Mouse (Mus musculus): ENCODE results near the gene Map3k3. TPM values are rescaled to one million over a fixed set of nuclear protein-coding genes. Genes with fewer than 3 reads are reported as not detected.

Map3k3 gene
- 24.1 and 25.1 TPM in 2 replicates for polyA plus RNA-seq (2016; fragmentation: Nextera tagmentation; extraction: Ambion mirVana)

DNA sequence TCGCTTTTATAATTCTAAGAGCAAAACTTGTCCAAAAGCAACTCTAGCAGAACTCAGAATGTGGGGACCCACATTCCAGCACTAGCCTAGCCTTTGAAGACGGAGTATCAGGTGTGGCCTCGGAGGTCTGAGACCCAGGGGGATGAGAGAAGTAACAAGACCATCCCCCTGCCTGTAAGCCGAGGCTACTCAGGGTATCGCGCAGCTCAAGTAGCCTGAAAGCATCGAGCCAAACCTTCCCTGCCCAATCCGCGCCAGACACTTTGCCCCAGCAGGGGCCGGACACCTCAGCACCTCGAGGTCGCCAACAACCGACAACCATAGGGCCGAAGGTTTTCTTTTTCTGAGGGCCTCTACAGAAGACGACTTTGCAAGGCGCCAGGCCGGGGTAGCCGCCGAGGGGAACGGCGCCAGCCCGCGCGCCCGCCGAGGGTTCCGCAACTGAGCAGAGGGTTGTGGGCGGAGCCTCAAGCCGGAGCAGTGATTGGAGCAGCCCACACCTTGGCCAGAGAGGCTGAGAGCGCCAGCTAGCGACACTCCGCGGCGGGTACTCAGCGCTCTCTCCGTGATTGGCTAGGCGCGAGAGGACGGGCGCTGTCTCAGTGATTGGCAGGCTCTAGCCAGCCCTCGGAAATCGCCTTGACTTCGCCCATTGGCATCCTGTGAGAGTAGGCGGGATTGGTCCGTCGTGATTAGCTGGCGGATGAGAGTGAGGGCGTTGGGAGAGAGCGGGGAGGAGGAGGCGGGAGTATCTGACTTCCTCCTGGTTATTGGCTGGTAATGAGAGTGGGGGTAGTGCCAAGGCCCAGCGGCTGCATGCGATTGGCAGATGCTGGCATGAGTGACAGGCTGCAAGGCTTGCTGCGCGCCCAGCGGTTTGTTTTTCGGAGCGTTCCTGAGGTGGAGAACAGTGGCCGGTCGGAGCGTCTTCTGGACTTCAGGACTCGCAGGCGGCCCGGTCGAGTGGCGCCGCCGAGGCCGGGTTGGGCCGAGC is at the start of gene Map3k3:
Gene Map3k3, plus strand, starts transcription at position 906 of the 994 bp plus-strand sequence.
- Histone ChIP-seq H3K27ac (peak within 1 kb of the TSS; percentile 97), H3K36me3 (no peaks in the 10 kb centered on the region), H3K9me3 (no peaks in the 10 kb centered on the region), H3K27me3 (ENCODE audit: insufficient read depth, poor library complexity, severe bottlenecking) (no peaks in the 10 kb centered on the region), H3K4me3 (peak within 1 kb of the TSS; percentile 95), H3K4me1 (peaks cover 19% of the 10 kb centered on the region; the same call in 1 of the 2 replicates)
- DNase-seq (ENCODE audit: low spot score): peak; percentile 100
- 1% methylated on average over 69 of the region's 69 CpGs for WGBS

DNA sequence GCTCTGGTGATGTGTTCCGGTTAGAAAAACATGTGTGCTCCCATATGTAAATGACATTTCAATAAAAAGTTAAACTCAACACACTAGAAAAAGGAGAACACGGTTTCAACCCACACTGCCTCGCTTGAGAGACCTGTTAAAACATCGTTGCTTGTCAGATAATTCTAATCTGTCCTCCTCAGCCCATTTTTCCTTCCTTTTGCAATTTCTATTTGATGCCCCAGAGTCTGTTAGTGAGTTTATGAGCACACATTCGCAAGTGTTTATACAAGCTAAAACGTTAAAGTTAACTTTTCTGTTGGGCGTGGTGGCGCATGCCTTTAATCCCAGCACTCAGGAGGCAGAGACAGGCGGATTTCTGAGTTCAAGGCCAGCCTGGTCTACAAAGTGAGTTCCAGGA is 49.4 kb upstream of the Map3k3 start:
- H3K27ac ChIP-seq: no peak overlapping the region
- no peaks in the 10 kb centered on the region for H3K27me3 ChIP-seq (ENCODE audit: insufficient read depth, poor library complexity, severe bottlenecking)
- no peak for DNase-seq (ENCODE audit: low spot score)
- 0 out of 2 replicates have a peak, but pooled peaks cover 3% of the 10 kb centered on the region for H3K36me3 ChIP-seq
- no peaks in the 10 kb centered on the region for H3K9me3 ChIP-seq
- peaks cover 18% of the 10 kb centered on the region; the same call in 1 of the 2 replicates for H3K4me1 ChIP-seq
- no peak overlapping the region for H3K4me3 ChIP-seq
- WGBS: 84% methylated on average over 9 of the region's 9 CpGs

- Histone ChIP-seq H3K4me1 (peaks cover 18% of the 10 kb centered on the region; the same call in 1 of the 2 replicates), H3K27me3 (ENCODE audit: insufficient read depth, poor library complexity, severe bottlenecking) (no peaks in the 10 kb centered on the region), H3K9me3 (no peaks in the 10 kb centered on the region), H3K4me3 (peak within 1 kb of the TSS; percentile 97), H3K27ac (peak within 1 kb of the TSS; percentile 92), H3K36me3 (0 out of 2 replicates have a peak, but pooled peaks cover 3% of the 10 kb centered on the region)
- WGBS: under 1% methylated on average over 65 of the region's 66 CpGs
- DNase-seq (ENCODE audit: low spot score): peak; percentile 99
Observed at GRCm38 (mm10) chr11:106036548-106037417, 47.6 kb upstream of the Map3k3 start, which contains the start of gene Dcaf7. Dcaf7 (plus strand) TSS chr11:106036872.

- Histone ChIP-seq H3K36me3 (0 out of 2 replicates have a peak, but pooled peaks cover 3% of the 10 kb centered on the region), H3K27me3 (ENCODE audit: insufficient read depth, poor library complexity, severe bottlenecking) (no peaks in the 10 kb centered on the region), H3K27ac (peak overlapping the region; percentile 92), H3K4me1 (peaks cover 18% of the 10 kb centered on the region; the same call in 1 of the 2 replicates), H3K9me3 (no peaks in the 10 kb centered on the region), H3K4me3 (peak overlapping the region; percentile 97)
- under 1% methylated on average over 13 of the region's 13 CpGs for WGBS
- peak; percentile 88 for DNase-seq (ENCODE audit: low spot score)
Observed at GRCm38 (mm10) chr11:106037418-106037751, 47.0 kb upstream of the Map3k3 start.

- H3K36me3 ChIP-seq: peaks cover 30% of the 10 kb centered on the region
- no peaks in the 10 kb centered on the region for H3K9me3 ChIP-seq
- H3K4me3 ChIP-seq: no peak overlapping the region
- H3K27ac ChIP-seq: no peak overlapping the region
- DNase-seq (ENCODE audit: low spot score): no peak
- H3K4me1 ChIP-seq: 0 out of 2 replicates have a peak, but pooled peaks cover 3% of the 10 kb centered on the region
- H3K27me3 ChIP-seq (ENCODE audit: insufficient read depth, poor library complexity, severe bottlenecking): no peaks in the 10 kb centered on the region
Observed at GRCm38 (mm10) chr11:106044349-106044748, 40.1 kb upstream of the Map3k3 start.

DNA sequence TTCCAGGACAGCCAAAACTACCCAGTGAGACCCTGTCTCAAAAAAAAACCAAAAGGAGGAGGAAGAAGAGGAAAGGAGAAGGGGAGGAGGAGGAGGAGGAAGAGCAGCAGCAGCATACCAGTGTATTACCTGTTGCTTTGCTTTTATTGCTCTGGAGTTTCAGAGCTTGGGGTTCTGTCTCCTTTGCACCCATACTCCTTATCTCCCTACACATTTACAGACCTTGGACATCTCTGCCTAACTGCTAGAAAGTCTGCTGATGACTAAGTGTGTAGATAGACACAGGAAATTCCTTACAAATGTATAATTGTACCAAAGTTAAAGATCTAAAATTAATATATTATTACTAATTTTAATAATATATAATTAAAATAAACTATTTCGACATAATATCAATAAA is 39.2 kb upstream of the Map3k3 start:
- H3K27me3 ChIP-seq (ENCODE audit: insufficient read depth, poor library complexity, severe bottlenecking): no peaks in the 10 kb centered on the region
- H3K4me3 ChIP-seq: no peak overlapping the region
- 86% methylated on average over 1 of the region's 1 CpGs for WGBS
- H3K36me3 ChIP-seq: peaks cover 35% of the 10 kb centered on the region
- no peaks in the 10 kb centered on the region for H3K9me3 ChIP-seq
- no peak for DNase-seq (ENCODE audit: low spot score)
- no peak overlapping the region for H3K27ac ChIP-seq
- H3K4me1 ChIP-seq: no peaks in the 10 kb centered on the region

- Histone ChIP-seq H3K4me3 (no peak overlapping the region), H3K4me1 (no peaks in the 10 kb centered on the region), H3K27ac (no peak overlapping the region), H3K27me3 (ENCODE audit: insufficient read depth, poor library complexity, severe bottlenecking) (no peaks in the 10 kb centered on the region), H3K36me3 (peaks cover 39% of the 10 kb centered on the region), H3K9me3 (no peaks in the 10 kb centered on the region)
- WGBS: 96% methylated on average over 3 of the region's 3 CpGs
- no peak for DNase-seq (ENCODE audit: low spot score)
Observed at GRCm38 (mm10) chr11:106045780-106046179, 38.6 kb upstream of the Map3k3 start.

DNA sequence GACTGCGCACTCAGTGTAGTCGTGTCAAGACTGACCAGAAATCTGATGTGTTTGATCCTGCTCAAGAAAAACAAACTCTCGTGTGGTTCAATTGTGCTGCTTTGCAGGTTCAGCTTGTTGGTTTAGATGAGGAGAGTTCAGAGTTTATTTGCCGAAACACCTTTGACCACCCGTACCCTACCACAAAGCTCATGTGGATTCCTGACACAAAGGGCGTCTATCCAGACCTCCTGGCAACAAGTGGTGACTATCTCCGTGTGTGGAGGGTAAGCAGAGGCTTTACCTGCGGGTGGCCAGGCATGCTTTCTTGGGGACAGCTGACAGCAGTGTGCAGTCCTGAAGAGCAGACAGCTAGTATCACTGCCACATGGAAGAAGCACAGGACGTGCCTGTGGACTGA is 37.8 kb upstream of the Map3k3 start:
- WGBS: 85% methylated on average over 9 of the region's 9 CpGs
- no peak for DNase-seq (ENCODE audit: low spot score)
- H3K36me3 ChIP-seq: peaks cover 47% of the 10 kb centered on the region

GRCm38 (mm10) chr11:106053921-106054320 is 30.5 kb upstream of the Map3k3 start:
- Histone ChIP-seq H3K9me3 (no peaks in the 10 kb centered on the region), H3K36me3 (peaks cover 95% of the 10 kb centered on the region), H3K4me3 (no peak overlapping the region), H3K27me3 (ENCODE audit: insufficient read depth, poor library complexity, severe bottlenecking) (no peaks in the 10 kb centered on the region), H3K27ac (no peak overlapping the region), H3K4me1 (no peaks in the 10 kb centered on the region)
- DNase-seq (ENCODE audit: low spot score): no peak
- 92% methylated on average over 2 of the region's 2 CpGs for WGBS

More for the DNA sequence above, 37.8 kb upstream of the Map3k3 start:
- no peaks in the 10 kb centered on the region for H3K9me3 ChIP-seq
- no peak overlapping the region for H3K27ac ChIP-seq
- no peaks in the 10 kb centered on the region for H3K27me3 ChIP-seq (ENCODE audit: insufficient read depth, poor library complexity, severe bottlenecking)
- H3K4me1 ChIP-seq: no peaks in the 10 kb centered on the region
- H3K4me3 ChIP-seq: no peak overlapping the region

GRCm38 (mm10) chr11:106054600-106054999 is 29.8 kb upstream of the Map3k3 start:
- H3K27ac ChIP-seq: no peak overlapping the region
- no peaks in the 10 kb centered on the region for H3K9me3 ChIP-seq
- DNase-seq (ENCODE audit: low spot score): no peak
- no peak overlapping the region for H3K4me3 ChIP-seq
- peaks cover 95% of the 10 kb centered on the region for H3K36me3 ChIP-seq
- WGBS: 94% methylated on average over 8 of the region's 8 CpGs
- no peaks in the 10 kb centered on the region for H3K4me1 ChIP-seq
- H3K27me3 ChIP-seq (ENCODE audit: insufficient read depth, poor library complexity, severe bottlenecking): no peaks in the 10 kb centered on the region

DNA sequence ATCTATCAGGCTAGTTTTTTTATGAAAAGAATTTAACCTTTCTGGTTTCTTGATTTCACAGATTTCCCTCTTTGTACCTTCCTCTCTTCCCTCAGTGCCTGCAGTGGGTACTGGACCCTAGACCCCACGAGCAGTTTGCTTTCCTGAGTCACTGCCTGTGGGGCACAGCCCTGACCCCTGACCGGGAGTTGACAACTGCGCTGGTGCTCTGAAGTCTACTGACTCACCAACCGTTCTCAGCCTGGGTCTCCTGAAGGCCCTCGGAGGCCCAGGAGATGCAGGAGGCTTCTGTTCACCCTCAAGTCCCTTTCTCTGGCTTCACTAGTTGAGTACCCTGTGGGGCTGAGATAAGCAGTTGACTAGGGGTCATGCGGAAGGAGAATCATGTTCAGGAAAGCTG is 29.1 kb upstream of the Map3k3 start:
- H3K4me3 ChIP-seq: no peak overlapping the region
- 90% methylated on average over 6 of the region's 6 CpGs for WGBS

DNA sequence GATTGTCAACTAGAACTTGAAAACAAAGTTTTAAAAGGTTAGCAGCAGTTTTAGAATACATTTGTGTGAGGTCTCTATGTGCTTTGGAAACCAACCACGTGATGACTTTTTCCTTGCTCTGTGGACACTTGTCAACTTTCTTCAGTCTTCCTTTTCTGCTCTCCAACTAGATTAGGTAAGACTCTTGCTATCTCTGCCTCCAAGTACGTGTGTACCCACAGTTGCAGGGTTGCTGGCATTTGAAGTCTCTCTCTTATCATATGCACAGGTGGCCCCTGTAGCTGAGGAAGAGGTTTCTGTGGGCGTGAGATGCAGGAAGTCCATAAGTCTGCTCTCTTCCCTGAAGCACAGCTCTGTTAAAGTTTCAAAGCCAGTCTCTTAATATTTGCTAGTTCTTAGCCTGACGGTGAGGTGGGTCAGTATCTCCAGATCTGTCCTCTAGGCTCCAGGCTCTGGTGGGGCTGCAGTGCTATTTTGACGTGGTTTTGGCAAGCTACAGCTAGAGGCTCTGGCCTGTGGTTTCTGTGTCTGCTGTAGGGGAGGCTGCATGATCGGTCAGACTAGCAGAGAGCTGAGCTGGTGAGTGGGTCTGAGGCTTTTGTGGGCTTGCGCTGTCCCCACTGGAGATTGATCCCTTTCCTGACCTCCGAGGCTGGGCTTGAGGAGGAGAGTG is 27.5 kb upstream of the Map3k3 start:
- no peaks in the 10 kb centered on the region for H3K9me3 ChIP-seq
- H3K4me1 ChIP-seq: no peaks in the 10 kb centered on the region
- 83% methylated on average over 8 of the region's 8 CpGs for WGBS
- no peak for DNase-seq (ENCODE audit: low spot score)
- H3K36me3 ChIP-seq: peaks cover 81% of the 10 kb centered on the region
- H3K27me3 ChIP-seq (ENCODE audit: insufficient read depth, poor library complexity, severe bottlenecking): no peaks in the 10 kb centered on the region
- H3K4me3 ChIP-seq: no peak overlapping the region
- H3K27ac ChIP-seq: no peak overlapping the region

More for the DNA sequence above, 29.1 kb upstream of the Map3k3 start:
- Histone ChIP-seq H3K9me3 (no peaks in the 10 kb centered on the region), H3K36me3 (peaks cover 95% of the 10 kb centered on the region), H3K27ac (no peak overlapping the region), H3K4me1 (no peaks in the 10 kb centered on the region), H3K27me3 (ENCODE audit: insufficient read depth, poor library complexity, severe bottlenecking) (no peaks in the 10 kb centered on the region)
- no peak for DNase-seq (ENCODE audit: low spot score)
